Mouse (Mus musculus): ENCODE data around the gene Adam19.

Gene Adam19

DNA sequence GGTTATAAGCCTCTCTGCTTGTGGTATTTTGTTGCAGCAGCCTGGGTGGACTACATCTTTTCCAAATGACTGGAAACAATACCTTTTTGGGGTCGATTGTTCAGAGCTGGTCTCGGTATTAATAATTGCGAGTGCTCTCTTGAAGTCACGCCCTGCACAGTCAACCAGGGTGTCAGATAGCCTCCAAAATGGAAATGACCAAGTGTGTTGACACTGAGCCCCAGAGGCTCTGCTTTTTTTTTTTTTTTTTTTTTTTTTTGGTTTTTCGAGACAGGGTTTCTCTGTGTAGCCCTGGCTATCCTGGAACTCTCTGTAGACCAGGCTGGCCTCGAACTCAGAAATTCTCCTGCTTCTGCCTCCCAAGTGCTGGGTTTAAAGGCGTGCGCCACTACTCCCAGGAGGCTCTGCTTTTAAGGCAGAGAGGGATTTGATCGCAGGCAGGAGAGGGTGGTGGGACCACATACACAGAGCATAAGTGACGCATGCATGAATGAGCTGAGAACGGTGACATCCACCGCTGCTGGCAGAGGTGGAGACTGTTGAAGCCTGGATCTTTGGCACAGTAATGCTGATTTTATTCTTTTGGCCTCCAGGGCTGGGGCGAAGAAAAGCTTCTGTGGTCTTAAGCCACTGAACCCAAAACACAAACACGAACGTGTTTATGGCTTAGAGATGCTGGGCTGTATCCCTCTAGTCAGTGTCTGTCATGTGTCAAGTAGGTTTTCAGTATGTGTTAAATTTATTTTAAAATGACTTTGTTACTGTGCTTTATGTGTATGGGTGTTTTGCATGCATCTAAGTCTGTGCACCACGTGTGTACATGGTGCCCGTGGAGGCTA is 18.3 kb downstream of the Adam19 start:
- DNase-seq (ENCODE audit: low spot score) = no peak

DNA sequence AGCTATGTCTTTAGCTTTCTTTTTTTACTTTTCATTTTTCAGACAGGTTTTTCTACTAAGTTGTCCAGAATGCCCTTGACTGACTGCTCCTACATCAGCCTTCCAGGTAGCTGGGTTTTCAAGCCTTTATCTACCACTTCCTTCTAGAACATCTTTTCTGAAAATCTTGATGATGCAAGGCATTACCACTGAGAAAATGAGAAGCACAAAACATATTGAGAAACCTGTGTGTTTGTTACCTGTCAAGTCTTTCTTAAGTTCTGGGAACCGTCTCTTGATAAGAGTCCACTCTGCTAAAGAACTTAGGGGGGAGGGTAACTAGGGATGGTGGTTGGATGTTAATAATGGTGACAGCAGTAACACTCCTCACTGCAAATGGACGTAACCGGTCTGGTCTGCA is 19.7 kb downstream of the Adam19 start:
- no peak for DNase-seq (ENCODE audit: low spot score)

DNA sequence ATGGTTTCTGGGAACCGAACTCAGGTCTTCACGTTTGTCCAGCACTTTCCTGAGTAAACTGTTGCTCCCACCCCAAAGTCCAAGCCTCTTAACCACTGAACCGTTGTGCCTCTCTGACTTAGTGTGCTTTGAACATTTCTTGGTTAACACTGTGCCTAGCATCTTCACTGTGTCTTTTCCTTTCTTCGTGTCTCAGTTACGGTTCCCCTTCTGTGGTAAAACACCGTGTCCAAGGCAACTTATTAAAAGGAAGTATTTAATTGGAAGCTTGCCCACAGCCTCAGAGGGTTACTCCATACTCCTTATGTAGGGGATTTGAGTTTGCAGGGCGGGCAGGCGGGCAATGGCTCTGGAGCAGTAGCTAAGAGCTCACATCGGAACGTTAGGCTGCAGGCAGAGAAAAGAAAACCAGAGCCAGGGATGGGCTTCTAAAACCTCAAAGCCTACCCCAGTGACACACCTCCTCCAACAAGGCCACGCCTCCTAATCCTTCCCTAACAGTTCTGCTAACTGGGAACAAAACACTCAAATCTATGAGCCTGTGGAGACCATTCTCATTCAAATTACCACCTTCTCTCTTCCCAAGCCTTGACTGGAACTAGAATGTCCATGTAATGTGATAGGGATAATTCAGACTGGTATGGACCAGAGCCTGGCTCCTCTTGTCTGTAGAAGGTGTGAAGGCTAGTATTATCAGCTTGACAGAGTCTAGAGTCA is 20.8 kb downstream of the Adam19 start:
- DNase-seq (ENCODE audit: low spot score) = no peak

DNA sequence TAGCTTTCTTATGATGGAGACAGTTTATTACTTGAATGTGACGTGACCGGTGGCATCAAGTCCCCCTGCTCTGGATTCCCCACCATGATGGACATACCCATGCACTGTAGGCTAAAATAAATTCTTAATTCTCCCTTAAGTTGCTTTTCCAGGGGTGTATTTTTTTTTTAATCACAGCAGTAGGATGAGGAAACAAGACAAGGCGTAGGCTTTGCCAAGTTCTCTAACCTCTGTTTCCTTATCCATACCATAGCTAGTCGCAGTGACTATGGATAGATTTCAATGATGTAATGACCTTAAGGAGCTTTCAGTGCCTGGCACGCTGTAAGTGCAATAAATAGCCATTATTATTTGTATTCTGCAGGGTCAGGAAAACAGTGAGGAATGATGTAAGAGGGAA is 21.5 kb downstream of the Adam19 start:
- no peak for DNase-seq (ENCODE audit: low spot score)

DNA sequence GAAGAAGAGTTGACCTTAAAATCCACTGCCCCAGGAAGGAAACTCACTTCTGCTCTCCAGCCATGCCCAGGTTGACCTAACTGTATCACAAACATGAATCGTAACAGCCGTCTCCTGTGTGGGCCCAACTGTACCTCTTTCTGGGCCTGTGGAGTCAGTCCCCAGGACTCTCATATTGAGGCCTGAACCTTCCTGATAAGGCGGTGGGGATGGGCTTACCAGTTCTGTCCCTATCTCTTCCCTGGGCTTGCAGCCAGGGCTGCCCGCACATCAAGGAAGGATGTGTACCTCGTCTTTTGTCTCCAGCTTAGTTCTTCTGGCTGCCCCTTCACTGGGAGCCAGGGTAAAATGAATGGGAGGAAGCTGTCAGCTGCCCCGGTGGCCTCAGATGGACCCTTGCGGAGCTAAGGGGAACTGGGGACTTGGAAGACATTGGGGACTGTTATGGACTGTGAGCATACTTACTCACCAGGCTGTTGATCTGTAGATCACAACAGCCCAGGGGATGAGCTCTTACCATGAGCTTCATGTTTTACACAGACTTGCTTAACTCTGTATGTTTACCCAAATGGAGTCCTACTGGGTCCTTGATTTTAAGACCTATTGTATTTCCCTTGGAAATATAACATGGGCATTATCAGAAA is 22.1 kb downstream of the Adam19 start:
- DNase-seq (ENCODE audit: low spot score) = no peak

DNA sequence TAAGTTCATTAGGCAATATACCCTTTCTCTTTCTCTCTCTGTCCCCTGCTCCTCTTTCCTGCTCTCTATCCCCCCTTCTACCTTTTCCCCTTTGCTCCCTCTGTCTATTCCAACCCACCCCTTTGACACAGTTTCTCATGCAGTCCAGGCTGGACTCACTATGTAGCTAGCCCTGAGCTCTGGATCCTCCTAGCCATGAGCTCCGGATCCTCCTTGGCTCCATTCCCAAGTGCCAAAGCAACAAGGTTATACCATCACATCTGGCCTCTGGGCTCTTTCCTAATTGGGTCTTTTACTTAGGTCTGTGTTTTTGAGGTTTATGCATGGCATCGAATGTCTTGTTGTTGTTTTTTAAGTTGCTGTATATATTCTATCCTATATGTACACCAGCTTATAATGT is 25.3 kb downstream of the Adam19 start:
- DNase-seq (ENCODE audit: low spot score) = no peak

DNA sequence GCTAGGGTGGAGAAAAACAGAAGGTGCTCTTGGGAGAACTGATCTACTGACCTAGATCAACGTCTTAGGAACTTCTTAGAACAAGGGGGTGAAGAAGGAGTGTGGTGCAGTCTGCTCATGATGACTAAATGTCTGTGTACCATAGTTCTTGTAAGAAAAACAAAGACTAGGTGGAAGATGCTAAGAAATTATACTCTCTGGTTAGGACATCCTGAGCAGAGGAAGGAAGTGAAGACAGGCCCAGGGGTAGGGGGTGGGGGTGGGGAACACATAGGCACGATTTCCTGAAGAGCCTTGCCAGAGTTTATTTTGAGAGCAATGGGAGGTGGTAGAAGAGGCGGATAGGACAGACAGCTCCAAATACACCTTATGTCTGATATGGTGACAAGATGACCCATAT is 27.6 kb downstream of the Adam19 start:
- DNase-seq (ENCODE audit: low spot score) = no peak

DNA sequence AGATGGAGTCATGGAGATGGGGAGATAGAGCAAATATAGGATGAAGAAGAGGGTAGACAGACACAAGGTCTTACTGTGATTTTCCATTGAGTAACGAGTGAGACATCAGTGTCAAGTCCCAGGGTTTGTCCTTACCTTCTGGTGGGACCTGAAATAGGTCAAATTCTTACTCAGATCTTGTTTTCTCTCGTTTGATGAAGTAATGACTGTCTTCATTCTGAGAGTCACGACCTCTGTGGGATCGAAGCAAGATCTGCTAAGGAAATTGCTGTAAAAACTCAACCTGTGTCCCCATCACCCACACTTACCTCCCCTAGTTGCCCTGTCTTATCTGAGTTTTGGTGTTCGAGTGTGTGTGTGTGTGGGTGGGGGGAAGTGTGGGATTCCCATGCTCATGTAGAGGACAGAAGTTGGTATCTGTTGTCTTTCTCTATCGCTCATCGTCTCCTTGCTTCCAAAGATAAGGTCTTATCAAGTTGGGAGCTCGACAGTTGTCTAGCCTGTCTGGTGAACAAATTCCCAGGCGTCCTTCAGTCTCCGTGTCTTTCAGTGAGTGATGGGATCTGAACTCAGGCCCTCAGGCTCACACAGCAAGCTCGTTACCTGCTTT is 28.1 kb downstream of the Adam19 start:
- DNase-seq (ENCODE audit: low spot score) = no peak

DNA sequence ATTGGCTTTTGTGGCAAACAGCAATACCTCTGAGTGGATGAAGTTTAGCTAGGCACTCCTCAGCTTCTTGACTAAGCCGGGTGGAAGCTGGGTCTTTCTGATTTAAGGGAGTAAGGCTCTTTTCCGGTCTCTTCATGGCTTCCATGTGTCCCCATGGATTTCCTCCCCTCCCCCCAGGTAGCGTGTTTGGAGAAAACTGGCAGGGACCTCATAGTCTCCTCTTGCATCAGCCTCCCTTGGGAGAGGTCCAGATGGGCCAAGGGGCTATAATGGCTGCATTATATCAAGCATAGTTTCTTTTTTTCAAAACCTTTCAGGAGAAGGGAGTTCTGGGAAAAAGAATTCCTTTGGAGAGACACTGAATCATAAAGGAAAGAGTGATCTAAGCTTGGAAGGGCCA is 28.8 kb downstream of the Adam19 start:
- DNase-seq (ENCODE audit: low spot score) = no peak

DNA sequence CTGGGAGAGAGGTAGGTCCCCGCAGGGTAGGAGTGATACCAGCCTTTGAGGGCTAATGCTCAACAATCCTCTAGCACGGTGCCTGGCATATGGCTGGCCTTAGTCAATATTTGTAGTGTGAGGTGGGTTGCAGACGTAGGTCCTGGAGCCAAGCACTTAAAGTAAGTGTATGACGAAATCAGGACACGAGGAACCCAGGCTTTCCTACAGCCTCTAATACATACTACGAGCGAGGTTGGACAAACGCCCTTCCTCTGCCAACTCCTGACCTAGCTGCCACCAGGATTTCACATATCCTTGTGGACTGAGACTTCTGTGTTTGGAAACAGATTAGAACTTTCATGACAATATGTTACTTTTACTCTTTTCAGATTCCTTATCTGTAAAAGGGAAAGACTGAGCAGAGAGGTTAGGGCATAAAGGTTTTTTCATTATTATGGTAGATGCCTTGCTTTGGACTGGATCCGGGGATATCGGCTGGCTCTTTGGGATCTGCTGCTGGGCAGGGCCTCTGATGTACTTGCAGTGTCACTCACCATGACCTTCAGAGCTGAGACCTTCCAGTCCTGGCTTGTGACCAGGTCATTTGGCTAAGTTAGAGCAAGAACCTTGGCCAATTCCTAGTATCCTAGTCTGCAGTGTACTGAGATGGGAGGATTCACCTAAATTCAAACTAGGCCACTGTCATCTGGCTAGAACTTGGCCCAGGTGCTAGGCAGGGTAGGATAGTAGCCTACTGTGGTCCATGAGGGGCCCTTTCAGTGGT is 29.8 kb downstream of the Adam19 start:
- DNase-seq (ENCODE audit: low spot score) = no peak

DNA sequence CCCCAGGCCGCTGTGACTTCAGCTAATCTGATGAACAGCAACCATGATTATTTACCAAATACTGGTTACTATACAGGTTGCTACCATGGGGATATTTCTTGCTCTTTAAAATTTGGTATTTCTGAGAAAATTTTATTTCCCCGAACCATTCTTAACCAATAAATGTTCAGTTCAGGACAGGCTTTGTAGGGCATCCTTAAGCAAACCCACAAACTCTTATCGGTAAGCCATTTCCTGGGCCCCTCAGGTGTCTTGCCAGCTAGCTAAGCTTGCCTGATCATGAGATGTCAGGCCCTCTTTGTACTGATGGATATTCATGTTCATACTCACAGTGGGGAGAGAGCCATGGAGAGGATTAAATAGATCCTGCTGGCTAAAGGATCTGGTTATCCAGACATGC is 30.7 kb downstream of the Adam19 start:
- no peak for DNase-seq (ENCODE audit: low spot score)

DNA sequence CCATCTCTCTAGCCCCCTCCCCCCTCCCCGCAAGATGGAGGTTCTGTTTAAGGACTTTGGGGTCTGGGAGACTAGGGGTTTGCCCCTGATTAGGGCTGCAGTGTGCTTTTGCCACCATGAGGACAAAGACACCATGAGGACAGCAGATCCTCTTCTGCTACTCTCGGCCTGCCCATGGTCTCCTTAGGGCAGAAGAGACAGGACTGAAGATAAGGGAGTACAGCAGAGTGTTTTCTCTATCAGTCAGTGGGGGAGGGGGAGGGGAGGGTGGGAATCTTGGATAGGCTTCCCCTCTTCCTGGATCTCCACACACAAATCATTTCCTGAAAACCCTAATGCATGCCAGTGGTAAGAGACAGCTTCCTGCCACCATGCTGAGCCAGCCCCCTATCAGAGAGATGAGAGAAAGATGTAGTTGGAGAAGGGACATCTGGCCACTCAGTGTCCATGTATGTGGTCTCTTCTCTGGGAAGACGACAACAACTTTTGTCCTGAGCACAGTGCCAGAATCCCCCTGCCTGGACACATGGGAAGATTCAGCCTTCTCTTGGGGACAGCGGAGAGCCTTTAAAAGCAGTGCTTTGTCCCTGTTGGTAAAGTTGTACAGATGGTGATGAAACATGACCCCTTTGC is 33.4 kb downstream of the Adam19 start:
- DNase-seq (ENCODE audit: low spot score) = no peak

DNA sequence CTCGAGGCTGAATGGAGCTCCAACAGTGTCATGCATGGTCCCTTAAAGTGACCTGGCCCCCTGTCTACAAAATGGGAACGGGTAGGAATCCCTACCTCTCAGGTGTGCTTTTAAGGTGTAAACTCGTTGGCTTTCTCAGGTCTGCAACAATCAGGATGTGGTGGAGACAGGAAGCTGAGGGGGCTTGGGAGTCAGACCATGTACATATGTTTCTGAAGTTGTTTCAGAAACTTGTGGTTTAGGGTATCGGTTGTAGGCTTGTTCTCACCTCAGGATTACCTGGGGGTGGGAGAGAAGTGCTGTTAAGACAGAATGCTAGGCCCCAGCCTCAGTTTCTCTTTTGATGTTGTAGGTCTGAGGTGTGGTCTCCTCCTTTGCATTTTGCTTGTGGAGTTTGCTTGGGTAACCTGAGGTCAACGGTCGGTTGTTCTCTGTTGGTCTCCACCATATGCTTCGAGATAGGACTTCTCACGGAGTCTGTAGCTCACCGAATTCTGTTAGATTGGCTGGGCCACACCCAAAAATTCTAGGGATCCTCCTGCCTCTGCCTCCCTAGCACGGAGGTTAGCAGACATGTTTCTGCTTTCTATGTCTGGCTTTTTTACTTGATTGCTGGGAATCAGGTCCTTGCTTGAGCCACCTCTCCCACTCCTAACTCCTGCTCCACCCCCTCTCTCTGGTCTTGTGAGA is 34.4 kb downstream of the Adam19 start:
- DNase-seq (ENCODE audit: low spot score) = no peak

DNA sequence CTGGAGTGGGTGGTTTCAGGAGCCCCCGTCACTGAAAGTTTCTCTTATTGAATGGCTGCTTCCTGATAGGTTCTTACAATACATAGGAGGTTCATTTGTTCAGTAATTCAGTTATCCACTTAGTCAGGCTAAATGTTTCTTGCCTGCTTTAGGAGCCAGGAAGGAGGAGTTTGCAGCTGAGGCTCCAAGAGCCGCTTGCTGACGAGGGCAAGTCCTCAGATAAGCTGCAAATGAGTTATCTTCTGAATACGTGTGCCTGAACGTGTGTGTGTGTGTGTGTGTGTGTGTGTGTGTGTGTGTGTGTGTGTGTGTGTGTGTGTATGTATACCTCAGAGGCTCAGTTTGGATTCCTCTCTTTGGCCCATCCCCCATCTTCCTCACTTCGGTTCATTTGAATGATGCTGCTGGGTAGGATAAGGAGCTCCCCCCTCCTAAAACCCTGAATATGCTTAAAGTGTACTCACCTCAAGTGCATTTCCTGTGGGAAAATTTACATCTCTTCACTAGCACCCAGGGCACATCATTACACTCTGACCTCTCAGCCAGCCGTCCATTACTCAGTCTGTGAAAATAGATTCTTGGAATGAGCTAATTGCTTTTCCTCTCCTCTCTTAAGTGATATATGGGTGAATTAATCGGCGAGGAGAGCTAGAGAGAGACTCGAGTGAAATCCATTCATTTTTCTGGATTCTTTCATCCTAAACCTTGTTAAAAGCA is 35.3 kb downstream of the Adam19 start:
- DNase-seq (ENCODE audit: low spot score) = no peak

DNA sequence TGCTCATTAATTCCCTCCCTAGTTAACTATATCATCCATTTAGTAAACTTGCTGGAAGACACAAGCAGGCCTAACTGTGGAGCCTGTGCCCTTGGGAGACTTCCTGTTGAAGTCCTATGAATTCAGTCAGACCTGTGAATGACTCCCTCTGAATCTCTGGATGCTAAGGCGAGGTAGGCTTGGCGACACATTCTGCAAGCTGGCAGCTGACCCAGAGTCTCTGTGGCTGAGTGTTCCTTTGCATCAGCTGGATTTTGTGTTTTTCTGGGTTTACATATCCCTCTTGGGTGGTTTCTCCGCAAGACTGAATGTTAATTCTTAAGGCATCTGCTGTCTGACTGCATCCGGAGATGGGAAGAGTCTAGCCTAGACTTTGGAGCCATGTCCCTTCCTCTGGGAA is 36.3 kb downstream of the Adam19 start:
- DNase-seq (ENCODE audit: low spot score) = no peak

DNA sequence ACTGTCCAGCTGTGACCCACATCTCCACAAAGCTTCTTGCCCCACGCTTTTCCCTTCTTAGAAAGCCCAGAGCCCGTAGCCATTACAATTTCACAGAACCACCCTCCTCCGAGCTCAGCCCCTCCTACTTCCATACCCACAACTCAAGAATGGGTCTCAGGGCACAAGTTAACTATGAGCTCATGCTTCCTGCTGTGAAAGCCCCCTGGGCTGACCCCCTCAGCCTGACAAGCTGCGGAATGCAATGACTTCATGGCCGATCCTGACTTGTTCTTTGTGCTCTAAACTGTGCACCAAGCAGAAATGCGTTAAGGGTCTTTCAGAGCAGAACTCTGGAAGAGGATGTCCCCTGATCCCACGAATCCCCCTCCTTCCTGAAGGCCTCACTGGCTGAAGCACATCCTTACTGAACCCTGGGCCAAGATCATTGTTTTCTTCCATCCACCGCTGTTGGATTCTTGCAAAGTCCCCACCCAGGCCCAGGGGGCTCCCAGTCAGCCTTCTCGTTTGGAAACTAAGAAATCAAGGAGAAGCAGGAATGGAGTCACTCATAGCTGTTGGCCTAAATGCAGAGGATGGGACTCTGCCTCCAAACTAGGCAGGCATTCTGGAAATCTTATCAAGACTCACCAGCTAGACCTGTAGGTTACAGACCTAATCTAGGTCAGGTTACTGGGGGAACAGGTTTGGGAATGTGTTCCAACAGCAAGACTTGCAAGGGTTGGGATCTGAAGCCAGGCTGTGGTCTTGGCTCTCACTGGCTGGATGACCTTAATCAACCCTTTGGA is 39.9 kb downstream of the Adam19 start:
- no peak for DNase-seq (ENCODE audit: low spot score)

DNA sequence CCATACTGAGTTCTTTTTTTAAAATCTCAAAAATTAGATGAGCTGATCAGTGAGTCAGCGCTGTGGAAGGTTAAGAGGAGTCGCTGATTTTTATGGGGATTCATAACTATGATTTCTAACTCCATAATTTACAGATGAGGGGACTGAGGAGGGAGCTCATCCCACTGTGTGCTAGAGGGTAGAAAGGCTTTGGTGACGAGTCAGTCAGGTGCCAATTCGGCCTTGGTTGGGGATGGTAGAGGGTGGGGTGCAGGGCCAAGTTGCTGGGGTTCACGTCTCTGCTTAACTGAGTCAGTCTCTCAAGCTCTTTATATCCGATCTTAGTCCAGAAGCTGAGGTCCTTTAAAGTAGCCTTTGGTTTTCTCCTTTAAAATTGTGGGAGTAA is 40.5 kb downstream of the Adam19 start:
- no peak for DNase-seq (ENCODE audit: low spot score)

DNA sequence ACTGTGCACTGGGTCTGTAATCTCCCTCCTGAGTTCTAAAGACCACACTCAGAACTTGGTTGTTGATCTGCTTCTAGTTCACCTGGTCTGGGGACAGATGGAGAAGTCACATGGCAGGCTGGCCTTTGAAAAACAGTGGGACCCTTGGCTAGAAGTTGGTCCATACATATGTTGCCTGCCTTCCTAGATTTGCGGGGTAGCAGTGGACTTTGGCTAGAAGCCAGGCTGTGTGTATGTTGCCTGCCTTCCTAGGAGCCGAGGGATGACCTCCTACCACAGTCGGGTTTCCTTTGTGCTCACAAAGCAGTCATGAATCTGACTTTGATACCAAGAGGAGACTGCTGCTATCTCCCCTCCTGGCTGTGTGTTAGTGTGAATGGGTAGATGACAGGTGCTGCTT is 41.3 kb downstream of the Adam19 start:
- DNase-seq (ENCODE audit: low spot score) = no peak

DNA sequence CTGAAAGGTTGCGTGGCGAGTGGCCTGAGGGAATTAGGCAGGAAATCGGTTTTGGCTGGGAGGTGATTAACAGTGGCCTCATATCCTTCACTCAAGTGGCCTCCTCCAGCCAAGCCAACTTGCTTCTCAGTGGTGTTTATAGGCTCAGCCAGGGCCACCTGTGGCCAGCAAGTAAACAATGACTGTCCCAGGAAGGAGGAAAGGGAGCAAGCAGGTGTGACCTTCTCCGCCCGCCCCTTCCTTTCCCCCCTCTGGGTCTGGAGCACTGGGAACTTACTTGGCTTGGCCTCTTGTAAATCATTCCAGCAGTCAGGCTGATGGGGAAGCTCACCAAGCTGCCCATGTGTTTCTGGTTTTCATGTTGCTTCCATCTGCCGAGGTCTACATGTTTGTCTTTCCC is 46.3 kb downstream of the Adam19 start:
- no peak for DNase-seq (ENCODE audit: low spot score)
